Mouse (Mus musculus) erythroblast, embryonic 14.5 days (primary cell): Measurements from ENCODE around the gene Mybpc2.

Source experiments
- GATA1 ChIP-seq: IDR thresholded peaks from 2 replicates; pipeline ENCODE4 v1.6.1; 2012; ENCODE audit warnings: low read length, inconsistent platforms, mixed read lengths
- TAL1 ChIP-seq: IDR thresholded peaks from 3 replicates; pipeline ENCODE4 v1.6.1; 2012; ENCODE audit warnings: low read length, inconsistent platforms, mixed read lengths

GRCm38 (mm10) chr7:44551301-44551700, 26.8 kb upstream of the Mybpc2 start:
- TF ChIP-seq GATA1 (no peak), TAL1 (no peak)
